Mouse (Mus musculus) lung, adult 2 months (tissue): ENCODE results near the gene Gtf2h1.

ENCODE experiments used
- CTCF ChIP-seq: fragments of 200-500 bp; IDR thresholded peaks from 2 replicates; pipeline ENCODE4 v1.5.1; 2011; ENCODE audit warnings: mild to moderate bottlenecking, low read length, control low read depth; ENCODE audit not compliant: insufficient read depth
- POLR2A ChIP-seq: fragments of 200-500 bp; IDR thresholded peaks from 2 replicates; pipeline ENCODE4 v1.6.1; 2011; ENCODE audit warnings: low read depth, mild to moderate bottlenecking, control low read depth, low read length, borderline replicate concordance; ENCODE audit errors: extremely low read depth

- TF ChIP-seq CTCF (no peak), POLR2A (no peak)
These were observed 2.0 kb upstream of the Gtf2h1 start for GRCm38 (mm10) chr7:46793871-46794270.
